Mouse (Mus musculus): ENCODE data around the gene Igfbpl1. TPM values are rescaled to one million over a fixed set of nuclear protein-coding genes. Genes with fewer than 3 reads are reported as not detected.

The Igfbpl1 gene
- total RNA-seq, 2 experiments from 2014 or later: 0.18 to 0.89 TPM

GRCm38 (mm10) chr4:45848109-45848824 is 21.5 kb upstream of the Igfbpl1 start, which contains the start of gene Stra6l:
Gene Stra6l (plus strand): TSS chr4:45848664.
- H3K4me3 ChIP-seq: no peak within 1 kb of the TSS
- no peak for TF ChIP-seq CTCF (IDR thresholded peaks at IDR 0.05)

GRCm38 (mm10) chr4:45846263-45846662 is 19.5 kb upstream of the Igfbpl1 start:
- Histone ChIP-seq H3K4me3 (no peak overlapping the region), H3K27ac (no peak overlapping the region)
- intact Hi-C loops (cut with DNase I): no loop called here
- DNase-seq (ENCODE audit: extremely low spot score in 1 of 2, low spot score in 2 of 2): no peak
- no peak for TF ChIP-seq CTCF (IDR thresholded peaks at IDR 0.05)

More at GRCm38 (mm10) chr4:45848109-45848824, 21.5 kb upstream of the Igfbpl1 start, which contains the start of gene Stra6l:
- intact Hi-C loops (cut with DNase I): loop anchor here (2.0 kb wide), 1 partner anchor 13 kb away; no protein-coding TSS in a partner anchor
- no peak within 1 kb of the TSS for H3K27ac ChIP-seq
- DNase-seq (ENCODE audit: extremely low spot score in 1 of 2, low spot score in 2 of 2): no peak

GRCm38 (mm10) chr4:45844355-45844754 is 17.6 kb upstream of the Igfbpl1 start:
- TF ChIP-seq CTCF (IDR thresholded peaks at IDR 0.05): peak; percentile 61
- intact Hi-C loops (cut with DNase I): no loop called here
- Histone ChIP-seq H3K4me3 (no peak overlapping the region), H3K27ac (no peak overlapping the region)
- peak; percentile 42 to 46 for DNase-seq (ENCODE audit: extremely low spot score in 1 of 2, low spot score in 2 of 2)

DNA sequence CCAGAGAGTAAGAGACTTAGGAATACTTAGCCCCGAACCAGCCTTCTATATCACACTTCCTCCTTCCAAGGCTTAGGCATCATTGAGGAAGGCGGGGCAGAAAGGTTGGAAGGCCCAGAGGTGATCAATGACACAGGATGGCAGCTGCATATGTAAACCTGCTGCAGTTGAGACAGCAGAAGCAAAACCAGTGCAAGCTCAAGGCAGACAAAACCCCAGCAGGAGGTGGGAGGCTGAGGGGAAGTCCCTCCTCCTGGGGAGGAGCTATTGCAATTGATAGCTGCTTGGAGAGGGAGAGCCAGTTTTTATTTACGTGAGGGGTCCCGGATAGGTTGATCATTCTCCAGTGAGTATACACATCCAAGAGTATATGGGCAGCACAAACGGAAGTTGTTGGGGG is 6.7 kb upstream of the Igfbpl1 start:
- no peak for TF ChIP-seq CTCF (IDR thresholded peaks at IDR 0.05)
- Histone ChIP-seq H3K27ac (no peak overlapping the region), H3K4me3 (no peak overlapping the region)
- intact Hi-C loops (cut with DNase I): no loop called here
- no peak for DNase-seq (ENCODE audit: extremely low spot score in 1 of 2, low spot score in 2 of 2)

- Histone ChIP-seq H3K4me3 (no peak overlapping the region), H3K27ac (no peak overlapping the region)
- intact Hi-C loops (cut with DNase I): no loop called here
- TF ChIP-seq CTCF (IDR thresholded peaks at IDR 0.05): no peak; the same call in 1 of the 2 replicates
- peak in 1 of 2 experiments; percentile 40 for DNase-seq (ENCODE audit: extremely low spot score in 1 of 2, low spot score in 2 of 2)
These were observed 5.3 kb upstream of the Igfbpl1 start for GRCm38 (mm10) chr4:45831996-45832395.

DNA sequence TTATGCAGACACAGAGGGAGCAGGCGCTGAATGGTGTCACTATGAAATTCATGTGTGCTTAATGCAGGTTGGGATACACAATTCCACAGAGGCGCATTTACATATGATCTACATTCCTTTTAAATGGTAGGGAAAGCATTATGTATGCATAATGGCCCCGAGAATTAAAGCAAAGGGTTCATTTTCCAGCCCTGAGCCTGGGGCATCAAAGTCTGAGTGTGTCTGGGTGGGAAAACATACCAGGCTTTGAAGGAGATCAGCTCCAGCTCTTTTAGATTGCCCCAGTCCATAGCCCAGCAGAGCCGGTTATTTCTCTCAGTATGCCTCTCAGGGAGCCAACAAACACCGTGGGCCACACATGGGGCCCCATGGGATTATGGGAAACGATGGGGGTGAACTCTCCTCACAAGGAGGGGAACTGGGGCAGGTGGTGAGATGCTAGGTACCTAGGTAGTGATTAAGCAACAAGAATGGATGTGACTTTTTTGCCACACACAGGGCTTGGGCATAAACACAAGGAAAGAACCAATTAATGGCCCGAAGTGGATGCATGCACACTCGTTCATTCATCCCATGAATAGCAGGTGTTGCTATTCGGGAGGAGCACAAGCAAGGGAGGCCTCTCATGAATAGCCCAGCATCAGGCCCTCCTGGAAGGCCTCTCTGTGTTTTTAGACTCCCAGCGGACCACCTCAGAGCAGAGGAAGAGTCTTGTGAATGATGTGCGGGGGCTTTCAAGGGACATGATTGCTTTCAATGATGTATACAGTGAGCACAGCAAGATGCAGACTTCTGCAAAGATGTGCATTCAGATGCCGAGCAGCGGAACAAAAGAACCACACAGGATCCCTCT is 3.4 kb upstream of the Igfbpl1 start:
- no peak overlapping the region for H3K27ac ChIP-seq
- H3K4me3 ChIP-seq: no peak overlapping the region
- DNase-seq (ENCODE audit: extremely low spot score in 1 of 2, low spot score in 2 of 2): no peak
- intact Hi-C loops (cut with DNase I): no loop called here
- TF ChIP-seq CTCF (IDR thresholded peaks at IDR 0.05): no peak

- H3K27ac ChIP-seq: no peak overlapping the region
- TF ChIP-seq CTCF (IDR thresholded peaks at IDR 0.05): no peak
- H3K4me3 ChIP-seq: no peak overlapping the region
- intact Hi-C loops (cut with DNase I): loop anchor here (5.0 kb wide), 1 partner anchor 32 kb away; no protein-coding TSS in a partner anchor
- no peak for DNase-seq (ENCODE audit: extremely low spot score in 1 of 2, low spot score in 2 of 2)
These were observed 1.8 kb downstream of the Igfbpl1 start for GRCm38 (mm10) chr4:45824761-45825556.

DNA sequence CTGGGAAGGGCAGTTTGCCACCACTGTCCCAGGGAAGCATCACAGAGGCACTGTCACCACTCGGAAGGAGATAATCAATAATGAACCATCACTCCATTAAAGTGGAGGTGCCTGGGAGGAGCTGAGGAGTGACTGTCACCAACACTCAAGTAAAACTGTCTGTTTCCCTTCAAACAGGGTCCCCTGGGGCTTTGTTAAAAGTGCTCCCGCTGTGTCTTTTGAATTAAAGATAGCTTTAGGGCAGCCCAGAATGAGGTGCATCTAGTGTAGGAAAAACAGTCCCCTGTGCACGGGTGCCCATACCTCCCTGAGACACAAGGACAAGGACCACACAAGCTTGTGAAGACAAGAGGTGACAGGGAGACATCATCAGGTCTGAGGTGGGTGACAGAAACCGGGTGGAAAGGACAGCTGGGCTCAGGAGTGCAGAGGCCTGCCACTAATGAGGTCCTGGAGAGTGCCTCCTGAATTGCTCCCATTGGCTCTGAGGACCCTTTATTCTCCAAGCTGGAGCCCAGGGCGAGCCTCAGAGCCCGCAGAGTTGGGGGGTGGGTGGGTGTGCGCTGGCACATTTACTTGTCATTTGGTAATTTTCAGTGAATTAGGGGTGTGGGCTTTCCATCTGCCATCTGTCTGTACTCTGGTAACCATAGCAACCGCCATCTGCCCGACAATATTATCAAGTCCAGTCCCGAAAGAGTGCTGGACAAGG is 2.5 kb downstream of the Igfbpl1 start:
- intact Hi-C loops (cut with DNase I): loop anchor here (5.0 kb wide), 1 partner anchor 33 kb away; no protein-coding TSS in a partner anchor
- H3K4me3 ChIP-seq: no peak overlapping the region
- no peak for TF ChIP-seq CTCF (IDR thresholded peaks at IDR 0.05)
- DNase-seq (ENCODE audit: extremely low spot score in 1 of 2, low spot score in 2 of 2): no peak
- no peak overlapping the region for H3K27ac ChIP-seq

- TF ChIP-seq CTCF (IDR thresholded peaks at IDR 0.05): no peak
- DNase-seq (ENCODE audit: extremely low spot score in 1 of 2, low spot score in 2 of 2): no peak
- Histone ChIP-seq H3K27ac (no peak overlapping the region), H3K4me3 (no peak overlapping the region)
- intact Hi-C loops (cut with DNase I): loop anchor here (5.0 kb wide), 1 partner anchor 34 kb away; no protein-coding TSS in a partner anchor
These were observed 3.7 kb downstream of the Igfbpl1 start for GRCm38 (mm10) chr4:45822781-45823575.

GRCm38 (mm10) chr4:45821995-45822394 is 4.7 kb downstream of the Igfbpl1 start:
- intact Hi-C loops (cut with DNase I): loop anchor here (5.0 kb wide), 1 partner anchor 35 kb away; no protein-coding TSS in a partner anchor
- H3K27ac ChIP-seq: no peak overlapping the region
- DNase-seq (ENCODE audit: extremely low spot score in 1 of 2, low spot score in 2 of 2): no peak
- H3K4me3 ChIP-seq: no peak overlapping the region
- TF ChIP-seq CTCF (IDR thresholded peaks at IDR 0.05): no peak
